Mouse (Mus musculus): Measurements from ENCODE around the gene Dpf2. TPM values are rescaled to one million over a fixed set of nuclear protein-coding genes. Genes with fewer than 3 reads are reported as not detected.

The Dpf2 gene
- polyA plus RNA-seq (2017; shearing (Covaris generic)) = 128 TPM

GRCm38 (mm10) chr19:5913007-5913719, at the start of gene Dpf2:
Gene Dpf2 (minus strand): TSS chr19:5913010.

GRCm38 (mm10) chr19:5924713-5925093, 11.9 kb upstream of the Dpf2 start, which contains the start of gene Cdc42ep2:
Gene Cdc42ep2 (minus strand): TSS chr19:5924816.

GRCm38 (mm10) chr19:5894002-5894678, 18.7 kb downstream of the Dpf2 start, which contains the start of gene Tigd3:
Gene Tigd3 (minus strand): TSS chr19:5894149.

GRCm38 (mm10) chr19:5877618-5878361, 35.0 kb downstream of the Dpf2 start, which contains the start of gene Slc25a45:
Gene Slc25a45 (plus strand): TSS chr19:5877808.

GRCm38 (mm10) chr19:5874969-5875480, 37.8 kb downstream of the Dpf2 start, which contains the start of gene Frmd8:
Gene Frmd8 (minus strand): TSS chr19:5875274.

Other genes starting within 250 kb of the Dpf2 start
- 178 TPM for gene Sipa1, start 249.3 kb downstream of the Dpf2 start, polyA plus RNA-seq (2017; shearing (Covaris generic))
- gene Map3k11, start 224.3 kb downstream of the Dpf2 start, polyA plus RNA-seq (2017; shearing (Covaris generic)) = 53.1 TPM
- 58.4 TPM for gene Pcnx3, start 224.1 kb downstream of the Dpf2 start, polyA plus RNA-seq (2017; shearing (Covaris generic))
- 0.46 TPM for gene Kcnk7, start 208.6 kb downstream of the Dpf2 start, polyA plus RNA-seq (2017; shearing (Covaris generic))
- 20.2 TPM for gene Ehbp1l1, start 186.7 kb downstream of the Dpf2 start, polyA plus RNA-seq (2017; shearing (Covaris generic))
- gene Fam89b, start 183.4 kb downstream of the Dpf2 start, polyA plus RNA-seq (2017; shearing (Covaris generic)) = 57.4 TPM
- gene Ltbp3, start 172.1 kb downstream of the Dpf2 start, polyA plus RNA-seq (2017; shearing (Covaris generic)) = not detected
- gene Scyl1, start 141.6 kb downstream of the Dpf2 start, polyA plus RNA-seq (2017; shearing (Covaris generic)) = 65.2 TPM
- gene Frmd8, start 37.7 kb downstream of the Dpf2 start, polyA plus RNA-seq (2017; shearing (Covaris generic)) = 168 TPM
- gene Slc25a45, start 35.2 kb downstream of the Dpf2 start, polyA plus RNA-seq (2017; shearing (Covaris generic)) = 15.7 TPM
- gene Tigd3, start 18.9 kb downstream of the Dpf2 start, polyA plus RNA-seq (2017; shearing (Covaris generic)) = 0.55 TPM
- gene Cdc42ep2, start 11.8 kb upstream of the Dpf2 start, polyA plus RNA-seq (2017; shearing (Covaris generic)) = 0.14 TPM
- gene Pola2, start 51.2 kb upstream of the Dpf2 start, polyA plus RNA-seq (2017; shearing (Covaris generic)) = 51.0 TPM
- not detected for gene Slc22a20, start 73.1 kb upstream of the Dpf2 start, polyA plus RNA-seq (2017; shearing (Covaris generic))
- gene Capn1, start 102.9 kb upstream of the Dpf2 start, polyA plus RNA-seq (2017; shearing (Covaris generic)) = 53.1 TPM
- gene Syvn1, start 133.6 kb upstream of the Dpf2 start, polyA plus RNA-seq (2017; shearing (Covaris generic)) = 69.3 TPM
- gene Mrpl49, start 144.8 kb upstream of the Dpf2 start, polyA plus RNA-seq (2017; shearing (Covaris generic)) = 37.0 TPM
- 1,034 TPM for gene Fau, start 144.8 kb upstream of the Dpf2 start, polyA plus RNA-seq (2017; shearing (Covaris generic))
- gene Znhit2, start 148.2 kb upstream of the Dpf2 start, polyA plus RNA-seq (2017; shearing (Covaris generic)) = 20.1 TPM
- 15.6 TPM for gene Tm7sf2, start 155.4 kb upstream of the Dpf2 start, polyA plus RNA-seq (2017; shearing (Covaris generic))
- 109 TPM for gene Vps51, start 164.2 kb upstream of the Dpf2 start, polyA plus RNA-seq (2017; shearing (Covaris generic))
- gene Tmem262, start 167.0 kb upstream of the Dpf2 start, polyA plus RNA-seq (2017; shearing (Covaris generic)) = not detected
- 0.80 TPM for gene Gm28374, start 169.2 kb upstream of the Dpf2 start, polyA plus RNA-seq (2017; shearing (Covaris generic))
- 27.6 TPM for gene Zfpl1, start 171.9 kb upstream of the Dpf2 start, polyA plus RNA-seq (2017; shearing (Covaris generic))
- 0.58 TPM for gene Cdca5, start 172.0 kb upstream of the Dpf2 start, polyA plus RNA-seq (2017; shearing (Covaris generic))
- gene AC131692.1, start 181.4 kb upstream of the Dpf2 start, polyA plus RNA-seq (2017; shearing (Covaris generic)) = not detected
- gene Naaladl1, start 192.8 kb upstream of the Dpf2 start, polyA plus RNA-seq (2017; shearing (Covaris generic)) = not detected
- gene Sac3d1, start 205.6 kb upstream of the Dpf2 start, polyA plus RNA-seq (2017; shearing (Covaris generic)) = 13.0 TPM
- gene Snx15, start 215.3 kb upstream of the Dpf2 start, polyA plus RNA-seq (2017; shearing (Covaris generic)) = 41.7 TPM
- gene Batf2, start 228.0 kb upstream of the Dpf2 start, polyA plus RNA-seq (2017; shearing (Covaris generic)) = not detected
- 23.4 TPM for gene Arl2, start 228.5 kb upstream of the Dpf2 start, polyA plus RNA-seq (2017; shearing (Covaris generic))

Data from naive thymus-derived CD4-positive, alpha-beta T cell, adult 5 months (primary cell).